Mouse (Mus musculus) kidney, postnatal 0 days (tissue): ENCODE results near the gene Olfr1131. TPM values are rescaled to one million over a fixed set of nuclear protein-coding genes. Genes with fewer than 3 reads are reported as not detected.
"Not testable (repeated sequence)": the region's sequence is repeated elsewhere in the genome, so short reads cannot be mapped to it uniquely, and the experiment has no call there.

Experiments
- ATAC-seq: fragments of 200-750 bp; cut with Nextera tagmentation; replicated peaks from 2 replicates; pipeline ENCODE4 v1.8.0; 2017; ENCODE audit warnings: low read depth, moderate number of reproducible peaks, moderate TSS enrichment, moderate library complexity; ENCODE audit not compliant: low FRiP score
- DNase-seq: peaks from one replicate; pipeline ENCODE4 v3.0.0-alpha.2; 2016; ENCODE audit warnings: low spot score
- H3K27ac ChIP-seq: fragments of 300-500 bp; sonication (generic); 2 replicates; pipeline ENCODE4 v1.5.1; 2014; ENCODE audit warnings: mild to moderate bottlenecking
- H3K27me3 ChIP-seq: fragments of 300-500 bp; sonication (generic); 2 replicates; pipeline ENCODE4 v1.6.1; 2014; ENCODE audit warnings: low read length, mixed read lengths; ENCODE audit not compliant: insufficient read depth
- H3K36me3 ChIP-seq: fragments of 300-500 bp; sonication (generic); 2 replicates; pipeline ENCODE4 v1.6.1; 2014; ENCODE audit warnings: low read length, mixed read lengths; ENCODE audit not compliant: insufficient read depth
- H3K4me1 ChIP-seq: fragments of 300-500 bp; sonication (generic); replicated peaks from 2 replicates; pipeline ENCODE4 v1.6.1; 2014; ENCODE audit warnings: antibody characterized with exemption, low read length, mixed read lengths; ENCODE audit not compliant: insufficient read depth
- H3K4me2 ChIP-seq: fragments of 300-500 bp; sonication (generic); 2 replicates; pipeline ENCODE4 v1.6.1; 2014; ENCODE audit warnings: mild to moderate bottlenecking, low read length, moderate library complexity, mixed read lengths
- H3K4me3 ChIP-seq: fragments of 300-500 bp; sonication (generic); replicated peaks from 2 replicates; pipeline ENCODE4 v1.5.1; 2014; ENCODE audit warnings: low read depth, low read length
- H3K9ac ChIP-seq: fragments of 300-500 bp; sonication (generic); 2 replicates; pipeline ENCODE4 v1.6.1; 2014; ENCODE audit warnings: low read depth, low read length
- H3K9me3 ChIP-seq: fragments of 300-500 bp; sonication (generic); replicated peaks from 2 replicates; pipeline ENCODE4 v1.6.1; 2016; ENCODE audit warnings: low read length, inconsistent platforms, mixed read lengths
- CTCF ChIP-seq: IDR thresholded peaks from 2 replicates; pipeline ENCODE4 v1.5.1; 2016; ENCODE audit warnings: antibody characterized with exemption, low read depth, mild to moderate bottlenecking, moderate library complexity
- WGBS: fragments of 180-500 bp; shearing (Covaris S2); extraction: QIAGEN DNeasy Blood & Tissue Kit; methylation state at CpG from one replicate; pipeline ENCODE4 v1.1.7; 2014; 5-methylcytosine and 5-hydroxymethylcytosine counted together
- polyA plus RNA-seq: library from polyadenylated mRNA; unstranded; fragments of >200 nt; fragmentation: Nextera tagmentation; extraction: Ambion mirVana; gene quantifications from 2 replicates; pipeline ENCODE4 v1.2.1, GENCODE M21; 2015

The Olfr1131 gene
- polyA plus RNA-seq, result not detected in 2 replicates

GRCm38 (mm10) chr2:87626804-87627203 is at the start of gene Olfr1131:
Gene Olfr1131, plus strand, starts transcription at chr2:87627104.
- no peak within 1 kb of the TSS for H3K4me2 ChIP-seq
- TF ChIP-seq CTCF, result no peak
- H3K9ac ChIP-seq, result no peak within 1 kb of the TSS
- no peaks in the 10 kb centered on the region for H3K27me3 ChIP-seq
- no peak within 1 kb of the TSS for H3K27ac ChIP-seq
- DNase-seq (no peak), ATAC-seq (no peak)
- 67% methylated on average over 3 of the region's 3 CpGs for WGBS
- H3K36me3 ChIP-seq, result no peaks in the 10 kb centered on the region
- no peaks in the 10 kb centered on the region for H3K9me3 ChIP-seq
- H3K4me1 ChIP-seq, result no peaks in the 10 kb centered on the region
- no peak within 1 kb of the TSS for H3K4me3 ChIP-seq

GRCm38 (mm10) chr2:87605912-87606311 is 21.0 kb upstream of the Olfr1131 start, which contains the start of gene Olfr1130:
Gene Olfr1130, plus strand, starts transcription at chr2:87606212.
- DNase-seq, H3K4me3 ChIP-seq, H3K36me3 ChIP-seq, ATAC-seq, H3K4me1 ChIP-seq, H3K27me3 ChIP-seq, H3K9ac ChIP-seq, H3K27ac ChIP-seq, H3K9me3 ChIP-seq, H3K4me2 ChIP-seq: not testable (repeated sequence)

GRCm38 (mm10) chr2:87637435-87637834 is 10.5 kb downstream of the Olfr1131 start, which contains the start of gene Olfr1132:
Gene Olfr1132, minus strand, starts transcription at chr2:87637535.
- Histone ChIP-seq H3K27ac (no peak within 1 kb of the TSS), H3K36me3 (no peaks in the 10 kb centered on the region), H3K4me1 (no peaks in the 10 kb centered on the region), H3K27me3 (no peaks in the 10 kb centered on the region), H3K9ac (no peak within 1 kb of the TSS), H3K9me3 (no peaks in the 10 kb centered on the region), H3K4me3 (no peak within 1 kb of the TSS), H3K4me2 (no peak within 1 kb of the TSS)
- DNase-seq (no peak), ATAC-seq (no peak)
- no peak for TF ChIP-seq CTCF

GRCm38 (mm10) chr2:87642441-87642840 is 15.5 kb downstream of the Olfr1131 start:
- no peak for TF ChIP-seq CTCF
- Histone ChIP-seq H3K4me1 (no peaks in the 10 kb centered on the region), H3K9ac (no peak overlapping the region), H3K36me3 (no peaks in the 10 kb centered on the region), H3K4me2 (no peak overlapping the region), H3K27ac (no peak overlapping the region), H3K4me3 (no peak overlapping the region), H3K9me3 (no peaks in the 10 kb centered on the region), H3K27me3 (no peaks in the 10 kb centered on the region)
- no peak for ATAC-seq
- DNase-seq, result no peak

DNA sequence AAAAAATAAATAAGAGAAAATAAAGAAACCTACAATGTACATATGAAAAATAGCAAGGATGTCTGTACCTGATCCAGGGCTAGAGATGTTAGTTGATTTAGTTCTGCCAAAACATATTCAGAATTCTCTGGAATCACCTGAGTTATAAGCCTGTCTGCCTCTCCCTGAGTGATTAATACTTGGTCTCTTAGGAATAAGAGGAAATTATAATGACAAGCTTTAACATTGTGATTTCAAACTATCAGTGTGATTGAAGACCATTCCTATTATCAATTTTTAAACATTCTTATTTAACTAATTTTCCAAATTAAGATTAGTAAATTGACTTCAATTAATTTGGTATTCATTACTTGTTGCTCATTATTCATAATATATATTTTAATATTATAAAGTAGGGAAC is 20.4 kb downstream of the Olfr1131 start, which contains the start of gene Olfr1133:
TSS of gene Olfr1133 (minus strand) at position 101 of the 400 bp plus-strand sequence.
- no peak within 1 kb of the TSS for H3K27ac ChIP-seq
- no peak for TF ChIP-seq CTCF
- DNase-seq (no peak), ATAC-seq (no peak)
- no peaks in the 10 kb centered on the region for H3K4me1 ChIP-seq
- no peaks in the 10 kb centered on the region for H3K9me3 ChIP-seq
- no peak within 1 kb of the TSS for H3K4me3 ChIP-seq
- H3K4me2 ChIP-seq, result no peak within 1 kb of the TSS
- no peaks in the 10 kb centered on the region for H3K36me3 ChIP-seq
- H3K27me3 ChIP-seq, result no peaks in the 10 kb centered on the region
- H3K9ac ChIP-seq, result no peak within 1 kb of the TSS

- H3K27me3 ChIP-seq, result no peaks in the 10 kb centered on the region
- ATAC-seq (no peak), DNase-seq (no peak)
- H3K4me1 ChIP-seq, result no peaks in the 10 kb centered on the region
- H3K9ac ChIP-seq, result no peak within 1 kb of the TSS
- H3K9me3 ChIP-seq, result no peaks in the 10 kb centered on the region
- H3K4me3 ChIP-seq, result no peak within 1 kb of the TSS
- no peak for TF ChIP-seq CTCF
- no peak within 1 kb of the TSS for H3K4me2 ChIP-seq
- H3K36me3 ChIP-seq, result no peaks in the 10 kb centered on the region
- 84% methylated on average over 2 of the region's 2 CpGs for WGBS
- no peak within 1 kb of the TSS for H3K27ac ChIP-seq
Measured at GRCm38 (mm10) chr2:87658360-87658759, 31.5 kb downstream of the Olfr1131 start, which contains the start of gene Olfr1134. Gene Olfr1134, minus strand, starts transcription at chr2:87658460.

GRCm38 (mm10) chr2:87673564-87673963 is 46.7 kb downstream of the Olfr1131 start, which contains the start of gene Olfr1135:
Gene Olfr1135, minus strand, starts transcription at chr2:87673664.
- TF ChIP-seq CTCF, result no peak
- Histone ChIP-seq H3K27me3 (no peaks in the 10 kb centered on the region), H3K4me1 (no peaks in the 10 kb centered on the region), H3K9ac (no peak within 1 kb of the TSS), H3K27ac (no peak within 1 kb of the TSS), H3K4me2 (no peak within 1 kb of the TSS), H3K36me3 (no peaks in the 10 kb centered on the region), H3K9me3 (no peaks in the 10 kb centered on the region), H3K4me3 (no peak within 1 kb of the TSS)
- ATAC-seq, result no peak
- DNase-seq, result no peak
- WGBS, result 6% methylated on average over 1 of the region's 1 CpGs

Other genes with a start within 250 kb of the Olfr1131 start
- not detected in 2 replicates for gene Olfr1122, start 241.3 kb upstream of the Olfr1131 start, polyA plus RNA-seq
- gene Olfr1123, start 210.5 kb upstream of the Olfr1131 start, polyA plus RNA-seq, result not detected in 2 replicates
- gene Olfr1124, start 196.8 kb upstream of the Olfr1131 start, polyA plus RNA-seq, result 0.05 TPM in 1 of 2 replicates, not detected in the other
- not detected in 2 replicates for gene Olfr1126, start 173.1 kb upstream of the Olfr1131 start, polyA plus RNA-seq
- not detected in 2 replicates for gene Pramel7, start 130.0 kb upstream of the Olfr1131 start, polyA plus RNA-seq
- not detected in 2 replicates for gene Pramel6, start 120.5 kb upstream of the Olfr1131 start, polyA plus RNA-seq
- gene Olfr153, start 95.3 kb upstream of the Olfr1131 start, polyA plus RNA-seq, result not detected in 2 replicates
- not detected in 2 replicates for gene Olfr1128, start 81.6 kb upstream of the Olfr1131 start, polyA plus RNA-seq
- gene Olfr1129, start 53.2 kb upstream of the Olfr1131 start, polyA plus RNA-seq, result not detected in 2 replicates
- not detected in 2 replicates for gene Olfr1130, start 20.9 kb upstream of the Olfr1131 start, polyA plus RNA-seq
- not detected in 2 replicates for gene Olfr1132, start 10.4 kb downstream of the Olfr1131 start, polyA plus RNA-seq
- gene Olfr1133, start 20.3 kb downstream of the Olfr1131 start, polyA plus RNA-seq, result not detected in 2 replicates
- not detected in 2 replicates for gene Olfr1134, start 31.4 kb downstream of the Olfr1131 start, polyA plus RNA-seq
- not detected in 2 replicates for gene Olfr1135, start 46.6 kb downstream of the Olfr1131 start, polyA plus RNA-seq
- gene Olfr1136, start 66.8 kb downstream of the Olfr1131 start, polyA plus RNA-seq, result not detected in 2 replicates
- gene Olfr1137, start 86.1 kb downstream of the Olfr1131 start, polyA plus RNA-seq, result not detected in 2 replicates
- not detected in 2 replicates for gene Olfr1138, start 112.9 kb downstream of the Olfr1131 start, polyA plus RNA-seq
- gene Olfr1140, start 116.6 kb downstream of the Olfr1131 start, polyA plus RNA-seq, result not detected in 2 replicates
- not detected in 2 replicates for gene Olfr1141, start 126.9 kb downstream of the Olfr1131 start, polyA plus RNA-seq
- not detected in 2 replicates for gene Olfr152, start 152.4 kb downstream of the Olfr1131 start, polyA plus RNA-seq
- gene Olfr1143, start 173.5 kb downstream of the Olfr1131 start, polyA plus RNA-seq, result not detected in 2 replicates
- gene Olfr1145, start 182.7 kb downstream of the Olfr1131 start, polyA plus RNA-seq, result not detected in 2 replicates
- not detected in 2 replicates for gene Olfr1148, start 203.4 kb downstream of the Olfr1131 start, polyA plus RNA-seq
- gene Olfr1150-ps1, start 216.9 kb downstream of the Olfr1131 start, polyA plus RNA-seq, result not detected in 2 replicates
- not detected in 2 replicates for gene Olfr1151, start 228.8 kb downstream of the Olfr1131 start, polyA plus RNA-seq
- not detected in 2 replicates for gene Olfr1152, start 239.4 kb downstream of the Olfr1131 start, polyA plus RNA-seq